Mouse (Mus musculus): Measurements from ENCODE around the gene Cnih1. TPM values are rescaled to one million over a fixed set of nuclear protein-coding genes. Genes with fewer than 3 reads are reported as not detected.

Cnih1 gene
- polyA plus RNA-seq (2015; fragmentation: Nextera tagmentation; extraction: Ambion mirVana): 194 and 203 TPM in 2 replicates

DNA sequence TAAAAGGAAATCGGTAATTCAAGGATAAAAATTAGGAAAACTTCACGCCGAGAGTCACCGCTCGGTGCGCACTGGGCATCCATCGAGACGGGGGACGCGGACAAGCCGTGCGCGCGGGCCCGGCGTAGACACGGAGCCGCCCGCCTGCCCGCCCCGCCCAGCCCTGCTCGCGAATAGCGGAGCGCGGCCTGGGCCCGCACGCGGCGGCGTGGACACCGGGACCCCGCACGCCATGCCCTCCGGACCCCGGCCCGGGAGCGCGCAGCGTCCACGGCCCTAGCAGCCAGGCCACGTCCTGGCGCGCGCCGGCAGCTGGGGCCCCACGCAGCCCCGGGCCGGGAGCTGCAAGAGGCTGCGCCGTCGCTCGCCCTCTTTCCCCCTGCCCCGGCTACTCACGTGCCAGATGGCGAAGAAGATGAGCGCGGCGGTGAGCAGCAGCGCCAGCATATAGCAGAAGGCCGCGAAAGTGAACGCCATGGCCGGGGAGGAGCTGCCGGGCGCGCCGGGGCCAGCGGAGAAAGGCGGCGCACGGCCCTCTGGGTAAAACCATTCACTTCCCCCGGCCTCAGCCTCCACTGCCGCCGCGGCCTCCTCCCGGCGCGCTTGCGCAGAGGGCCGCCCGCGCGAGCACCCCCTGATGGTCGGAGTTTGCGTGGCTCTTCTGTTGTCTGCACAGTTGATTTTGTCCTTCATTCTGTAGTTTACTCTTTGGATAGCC lies at the start of gene Cnih1:
Gene Cnih1 (minus strand): TSS at position 625 of the 718 bp plus-strand sequence.
- WGBS: under 1% methylated on average over 63 of the region's 86 CpGs
- peak within 1 kb of the TSS; percentile 90 for H3K4me2 ChIP-seq (ENCODE audit: low read length)

DNA sequence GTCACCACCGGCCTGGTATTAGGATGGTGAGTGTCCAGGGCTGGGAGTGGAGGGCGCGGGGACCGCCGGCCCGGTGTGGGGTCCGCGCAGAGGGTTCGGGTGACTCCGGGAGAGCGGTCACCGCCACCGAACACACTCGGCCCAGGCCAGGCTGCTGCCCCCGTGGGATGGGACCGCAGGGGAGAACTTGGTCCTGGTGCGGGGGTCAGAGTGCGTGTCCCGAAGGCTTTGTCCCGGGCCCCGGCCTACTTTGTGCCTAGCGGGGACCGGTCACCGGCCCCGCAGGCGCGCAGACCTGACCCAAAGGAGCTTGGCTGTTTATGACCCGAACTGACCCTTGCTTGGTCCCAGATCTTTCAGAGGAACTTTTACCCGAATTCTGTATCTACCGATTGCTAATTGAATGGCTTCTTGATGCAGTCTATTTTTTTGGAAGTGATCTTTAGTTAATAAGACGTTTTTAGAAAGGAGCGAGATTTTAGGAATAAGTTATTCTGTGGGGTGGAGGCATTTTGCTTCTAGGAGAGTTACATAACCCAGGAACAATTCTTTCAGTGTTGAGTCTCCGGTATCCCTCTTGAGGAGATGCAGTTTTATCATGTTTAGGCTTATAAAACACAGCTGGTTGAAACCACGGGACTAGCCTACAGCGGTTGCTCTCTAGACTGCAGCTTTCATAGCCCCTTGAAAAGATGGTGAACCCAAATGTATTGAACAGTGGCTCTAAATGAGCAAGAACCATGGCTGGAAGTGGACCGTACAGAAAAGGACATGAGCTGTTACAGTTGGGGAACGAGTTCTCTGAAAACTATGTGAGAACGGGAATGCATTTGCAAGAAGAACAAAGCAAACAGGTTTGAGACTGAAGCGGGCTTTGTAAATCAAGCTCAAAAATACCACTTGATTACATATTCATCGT lies 44.4 kb upstream of the Cnih1 start:
- 10% methylated on average over 39 of the region's 40 CpGs for WGBS
- Histone ChIP-seq H3K4me1 (ENCODE audit: control insufficient read depth, insufficient read depth, low read depth, low read length) (peaks cover 9% of the 10 kb centered on the region), H3K27ac (ENCODE audit: low read depth, low read length) (peak overlapping the region; percentile 54)

More for the DNA sequence above, at the start of gene Cnih1:
- Histone ChIP-seq H3K9ac (ENCODE audit: low read depth, low read length) (peak within 1 kb of the TSS; percentile 98), H3K27ac (ENCODE audit: low read depth, low read length) (peak within 1 kb of the TSS; percentile 99), H3K9me3 (ENCODE audit: control insufficient read depth, low read length) (no peaks in the 10 kb centered on the region), H3K4me3 (ENCODE audit: low read length) (peak within 1 kb of the TSS; percentile 93), H3K4me1 (ENCODE audit: control insufficient read depth, insufficient read depth, low read depth, low read length) (peaks cover 16% of the 10 kb centered on the region), H3K36me3 (ENCODE audit: control insufficient read depth, insufficient read depth, low read length) (0 out of 2 replicates have a peak, but pooled peaks cover 2% of the 10 kb centered on the region), H3K27me3 (replicated peaks; ENCODE audit: control insufficient read depth, insufficient read depth, low read length) (no peaks in the 10 kb centered on the region)
- ATAC-seq: peak; percentile 97

DNA sequence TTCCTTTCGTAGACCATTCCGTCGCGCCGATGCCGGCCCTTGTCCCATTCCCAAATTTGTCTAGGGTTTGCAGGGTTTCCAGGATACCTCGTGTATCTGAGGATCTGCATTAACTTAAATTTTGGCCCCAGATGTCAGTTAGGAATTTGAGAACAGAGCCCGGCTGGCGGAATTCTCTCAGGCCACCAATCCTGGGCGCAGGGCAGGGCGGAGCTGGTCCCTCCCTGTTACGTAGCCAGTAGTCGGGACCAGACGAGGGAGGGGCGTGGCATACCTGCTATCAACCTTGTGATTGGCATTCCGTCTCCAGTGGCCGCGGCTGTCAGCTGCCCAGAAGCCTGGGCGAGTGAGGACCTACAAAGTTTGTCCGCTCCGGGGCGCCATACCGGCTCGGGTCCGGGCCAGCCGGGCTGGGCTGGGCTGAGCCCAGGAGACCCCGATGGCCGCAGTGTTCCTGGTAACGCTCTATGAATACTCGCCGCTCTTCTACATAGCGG lies 43.7 kb upstream of the Cnih1 start, which contains the start of gene Cgrrf1:
Gene Cgrrf1 (plus strand): TSS at position 289 of the 497 bp plus-strand sequence.
- peaks cover 9% of the 10 kb centered on the region for H3K4me1 ChIP-seq (ENCODE audit: control insufficient read depth, insufficient read depth, low read depth, low read length)
- H3K9me3 ChIP-seq (ENCODE audit: control insufficient read depth, low read length): no peaks in the 10 kb centered on the region
- ATAC-seq: peak; percentile 99
- under 1% methylated on average over 22 of the region's 32 CpGs for WGBS
- no peaks in the 10 kb centered on the region for H3K27me3 ChIP-seq (replicated peaks; ENCODE audit: control insufficient read depth, insufficient read depth, low read length)
- H3K9ac ChIP-seq (ENCODE audit: low read depth, low read length): peak within 1 kb of the TSS; percentile 86
- H3K4me2 ChIP-seq (ENCODE audit: low read length): peak within 1 kb of the TSS; percentile 95
- H3K36me3 ChIP-seq (ENCODE audit: control insufficient read depth, insufficient read depth, low read length): no peaks in the 10 kb centered on the region
- peak within 1 kb of the TSS; percentile 77 for H3K4me3 ChIP-seq (ENCODE audit: low read length)
- peak within 1 kb of the TSS; percentile 54 for H3K27ac ChIP-seq (ENCODE audit: low read depth, low read length)

More for the DNA sequence above, 44.4 kb upstream of the Cnih1 start:
- no peaks in the 10 kb centered on the region for H3K9me3 ChIP-seq (ENCODE audit: control insufficient read depth, low read length)
- H3K9ac ChIP-seq (ENCODE audit: low read depth, low read length): peak overlapping the region; percentile 86
- H3K4me2 ChIP-seq (ENCODE audit: low read length): peak overlapping the region; percentile 95
- H3K27me3 ChIP-seq (replicated peaks; ENCODE audit: control insufficient read depth, insufficient read depth, low read length): no peaks in the 10 kb centered on the region
- H3K36me3 ChIP-seq (ENCODE audit: control insufficient read depth, insufficient read depth, low read length): no peaks in the 10 kb centered on the region
- peak overlapping the region; percentile 77 for H3K4me3 ChIP-seq (ENCODE audit: low read length)
- ATAC-seq: no peak

DNA sequence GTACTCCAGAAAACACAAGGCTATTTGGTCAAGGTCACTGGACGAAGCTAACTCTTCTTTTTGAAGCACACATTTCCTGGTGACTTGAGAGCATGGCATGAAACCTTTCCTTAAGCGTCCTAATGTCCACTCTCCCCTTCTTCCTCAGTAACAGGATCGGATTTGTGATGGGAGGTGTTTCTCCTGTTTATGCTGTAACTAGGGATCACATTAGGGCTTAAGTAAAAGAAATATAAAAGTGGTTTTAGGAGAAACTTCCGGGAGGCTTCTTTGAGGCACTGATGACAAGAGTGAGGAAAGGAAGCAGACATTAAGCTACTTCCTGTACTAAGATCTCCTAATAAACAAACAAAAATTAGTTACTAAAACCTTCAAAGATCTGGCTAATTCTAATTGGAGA lies 43.1 kb upstream of the Cnih1 start:
- Histone ChIP-seq H3K9ac (ENCODE audit: low read depth, low read length) (peak overlapping the region; percentile 86), H3K27ac (ENCODE audit: low read depth, low read length) (no peak overlapping the region), H3K27me3 (replicated peaks; ENCODE audit: control insufficient read depth, insufficient read depth, low read length) (no peaks in the 10 kb centered on the region), H3K36me3 (ENCODE audit: control insufficient read depth, insufficient read depth, low read length) (no peaks in the 10 kb centered on the region), H3K4me2 (ENCODE audit: low read length) (peak overlapping the region; percentile 95), H3K4me3 (ENCODE audit: low read length) (peak overlapping the region; percentile 77), H3K9me3 (ENCODE audit: control insufficient read depth, low read length) (no peaks in the 10 kb centered on the region), H3K4me1 (ENCODE audit: control insufficient read depth, insufficient read depth, low read depth, low read length) (peaks cover 9% of the 10 kb centered on the region)
- ATAC-seq: no peak
- WGBS: 6% methylated on average over 4 of the region's 4 CpGs

DNA sequence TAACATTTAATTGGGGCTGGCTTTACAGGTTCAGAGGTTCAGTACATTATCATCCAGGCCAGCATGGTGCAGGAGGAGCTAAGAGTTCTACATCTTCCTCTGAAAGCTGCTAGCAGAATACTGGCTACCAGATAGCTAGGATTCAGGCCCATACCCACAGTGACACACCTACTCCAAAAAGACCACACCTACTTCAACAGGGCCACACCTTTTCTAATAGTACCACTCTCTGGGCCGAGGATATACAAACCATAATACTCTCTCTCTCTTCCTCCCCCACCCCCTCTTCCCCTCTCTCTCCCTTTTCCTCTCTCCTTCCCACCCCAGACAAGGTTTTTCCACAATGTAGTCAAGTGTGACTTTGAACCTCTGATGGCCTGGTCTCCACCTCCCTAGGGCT lies 39.2 kb upstream of the Cnih1 start:
- 85% methylated on average over 1 of the region's 1 CpGs for WGBS
- Histone ChIP-seq H3K9ac (ENCODE audit: low read depth, low read length) (no peak overlapping the region), H3K9me3 (ENCODE audit: control insufficient read depth, low read length) (no peaks in the 10 kb centered on the region), H3K4me3 (ENCODE audit: low read length) (no peak overlapping the region), H3K27me3 (replicated peaks; ENCODE audit: control insufficient read depth, insufficient read depth, low read length) (0 out of 2 replicates have a peak, but pooled peaks cover 2% of the 10 kb centered on the region), H3K4me2 (ENCODE audit: low read length) (no peak overlapping the region), H3K36me3 (ENCODE audit: control insufficient read depth, insufficient read depth, low read length) (no peaks in the 10 kb centered on the region), H3K27ac (ENCODE audit: low read depth, low read length) (no peak overlapping the region), H3K4me1 (ENCODE audit: control insufficient read depth, insufficient read depth, low read depth, low read length) (peaks cover 4% of the 10 kb centered on the region)
- no peak for ATAC-seq

DNA sequence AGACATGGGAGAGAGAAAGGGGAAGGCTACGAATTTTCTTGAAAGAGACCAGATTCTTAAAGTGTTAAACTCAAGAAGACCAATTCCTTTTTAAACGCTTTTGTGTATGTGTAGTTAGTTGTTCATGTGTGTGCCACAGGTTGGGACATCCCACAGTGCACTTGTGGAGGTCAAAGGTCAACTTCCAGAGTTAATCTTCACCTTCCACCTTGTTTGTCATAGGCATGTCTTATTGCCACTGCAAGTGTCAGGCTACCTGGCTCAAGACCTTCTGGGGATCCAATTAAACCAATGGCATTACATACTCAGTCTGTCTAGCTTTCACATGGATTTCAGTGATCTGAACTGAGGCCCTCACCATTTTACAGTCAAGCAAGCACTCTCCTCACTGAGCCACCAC lies 35.8 kb upstream of the Cnih1 start:
- Histone ChIP-seq H3K36me3 (ENCODE audit: control insufficient read depth, insufficient read depth, low read length) (no peaks in the 10 kb centered on the region), H3K4me2 (ENCODE audit: low read length) (no peak overlapping the region), H3K9me3 (ENCODE audit: control insufficient read depth, low read length) (no peaks in the 10 kb centered on the region), H3K27ac (ENCODE audit: low read depth, low read length) (no peak overlapping the region), H3K9ac (ENCODE audit: low read depth, low read length) (no peak overlapping the region), H3K27me3 (replicated peaks; ENCODE audit: control insufficient read depth, insufficient read depth, low read length) (0 out of 2 replicates have a peak, but pooled peaks cover 2% of the 10 kb centered on the region), H3K4me1 (ENCODE audit: control insufficient read depth, insufficient read depth, low read depth, low read length) (peaks cover 13% of the 10 kb centered on the region), H3K4me3 (ENCODE audit: low read length) (no peak overlapping the region)
- no peak for ATAC-seq
- 78% methylated on average over 2 of the region's 2 CpGs for WGBS

DNA sequence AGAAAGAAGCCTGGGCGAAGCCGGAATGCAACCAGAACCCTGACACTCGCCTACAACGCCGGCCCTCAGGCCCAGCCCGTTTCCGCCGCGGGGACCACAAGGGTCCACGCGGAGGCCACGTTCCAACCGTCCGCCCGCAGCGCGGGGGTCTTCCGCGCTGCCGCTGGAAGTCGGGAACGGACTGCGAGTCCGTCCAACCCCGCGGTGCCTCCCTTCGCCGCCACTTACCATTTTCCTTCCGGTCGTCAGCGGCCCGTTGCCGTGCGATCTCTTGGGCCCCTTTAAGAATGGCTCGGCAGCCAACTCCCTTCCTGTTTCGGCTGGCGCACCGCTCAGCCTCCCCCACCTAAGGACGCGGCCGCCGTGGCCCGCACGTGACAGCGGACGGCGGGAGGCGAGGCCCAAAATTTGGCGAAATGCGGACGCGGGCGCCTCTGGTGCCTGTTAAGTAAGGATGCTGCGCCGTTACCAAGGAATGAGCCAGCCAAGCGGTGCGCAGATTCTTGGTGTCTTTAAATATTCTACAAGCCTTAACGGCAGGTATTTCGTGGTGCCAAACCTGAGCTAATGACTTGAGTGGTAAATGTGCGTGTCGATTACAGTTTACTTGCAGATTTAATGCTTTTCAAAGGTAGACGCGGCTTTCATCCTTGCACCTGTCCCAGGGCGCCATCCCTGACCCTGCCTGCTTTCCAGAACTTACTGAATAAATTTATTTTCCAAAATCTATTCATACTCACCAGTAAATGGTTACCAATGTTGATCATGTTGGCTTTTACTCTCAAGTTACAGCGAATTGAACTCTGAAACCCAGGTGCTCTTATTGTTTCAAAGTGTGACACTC lies 33.9 kb upstream of the Cnih1 start, which contains the start of gene Gmfb:
Gene Gmfb (minus strand): TSS at position 370 of the 844 bp plus-strand sequence.
- H3K27ac ChIP-seq (ENCODE audit: low read depth, low read length): peak within 1 kb of the TSS; percentile 80
- H3K4me2 ChIP-seq (ENCODE audit: low read length): peak within 1 kb of the TSS; percentile 67
- H3K4me1 ChIP-seq (ENCODE audit: control insufficient read depth, insufficient read depth, low read depth, low read length): peaks cover 13% of the 10 kb centered on the region
- peak within 1 kb of the TSS; percentile 89 for H3K9ac ChIP-seq (ENCODE audit: low read depth, low read length)
- H3K9me3 ChIP-seq (ENCODE audit: control insufficient read depth, low read length): no peaks in the 10 kb centered on the region
- 0 out of 2 replicates have a peak, but pooled peaks cover 2% of the 10 kb centered on the region for H3K27me3 ChIP-seq (replicated peaks; ENCODE audit: control insufficient read depth, insufficient read depth, low read length)
- no peaks in the 10 kb centered on the region for H3K36me3 ChIP-seq (ENCODE audit: control insufficient read depth, insufficient read depth, low read length)
- ATAC-seq: peak; percentile 98
- under 1% methylated on average over 56 of the region's 65 CpGs for WGBS
- H3K4me3 ChIP-seq (ENCODE audit: low read length): peak within 1 kb of the TSS; percentile 93

DNA sequence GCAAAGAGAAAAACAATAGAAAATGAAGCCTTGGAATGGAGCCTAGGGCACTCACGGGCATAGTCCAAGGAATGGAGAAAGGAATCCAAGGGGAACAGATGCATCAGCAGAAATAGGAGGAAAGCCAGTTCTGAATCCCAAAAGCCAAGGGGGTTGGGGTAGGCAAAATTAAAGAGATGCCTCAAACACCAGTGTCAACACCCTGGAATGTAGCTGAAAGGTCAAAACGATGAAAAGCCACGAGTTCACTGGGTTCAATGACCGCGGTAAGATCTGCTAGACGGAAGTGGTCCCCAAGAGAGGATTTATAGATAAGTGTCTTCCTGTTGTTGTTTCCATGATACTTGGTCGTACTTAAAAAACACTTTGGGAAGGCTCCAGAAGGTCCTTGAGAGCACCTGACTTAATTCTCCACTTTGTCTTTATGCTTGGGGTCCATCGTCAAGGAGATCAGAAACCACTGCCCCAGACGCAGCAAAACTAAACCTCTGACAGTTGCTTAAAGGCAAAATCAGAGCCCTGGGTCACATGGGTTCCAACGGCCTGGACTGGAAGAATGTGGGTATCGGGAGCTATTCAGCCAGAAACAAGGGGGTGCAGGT lies 33.2 kb upstream of the Cnih1 start:
- peak overlapping the region; percentile 93 for H3K4me3 ChIP-seq (ENCODE audit: low read length)
- peak overlapping the region; percentile 67 for H3K4me2 ChIP-seq (ENCODE audit: low read length)
- WGBS: 1% methylated on average over 11 of the region's 11 CpGs
- H3K27me3 ChIP-seq (replicated peaks; ENCODE audit: control insufficient read depth, insufficient read depth, low read length): 0 out of 2 replicates have a peak, but pooled peaks cover 2% of the 10 kb centered on the region
- peaks cover 13% of the 10 kb centered on the region for H3K4me1 ChIP-seq (ENCODE audit: control insufficient read depth, insufficient read depth, low read depth, low read length)
- no peaks in the 10 kb centered on the region for H3K36me3 ChIP-seq (ENCODE audit: control insufficient read depth, insufficient read depth, low read length)
- peak overlapping the region; percentile 80 for H3K27ac ChIP-seq (ENCODE audit: low read depth, low read length)
- no peak for ATAC-seq
- H3K9me3 ChIP-seq (ENCODE audit: control insufficient read depth, low read length): no peaks in the 10 kb centered on the region
- H3K9ac ChIP-seq (ENCODE audit: low read depth, low read length): peak overlapping the region; percentile 89

Data from hindbrain, embryonic 16.5 days (tissue).